Mouse (Mus musculus): ENCODE results near the gene Gm13304. TPM values are rescaled to one million over a fixed set of nuclear protein-coding genes. Genes with fewer than 3 reads are reported as not detected.

Gene Gm13304
- 0.19 TPM in 1 of 2 replicates, not detected in the other for polyA plus RNA-seq (2012; rRNA removed)

GRCm38 (mm10) chr4:42114517-42114916, at the start of gene Gm13304:
Gene Gm13304, plus strand, starts transcription at chr4:42114817.

DNA sequence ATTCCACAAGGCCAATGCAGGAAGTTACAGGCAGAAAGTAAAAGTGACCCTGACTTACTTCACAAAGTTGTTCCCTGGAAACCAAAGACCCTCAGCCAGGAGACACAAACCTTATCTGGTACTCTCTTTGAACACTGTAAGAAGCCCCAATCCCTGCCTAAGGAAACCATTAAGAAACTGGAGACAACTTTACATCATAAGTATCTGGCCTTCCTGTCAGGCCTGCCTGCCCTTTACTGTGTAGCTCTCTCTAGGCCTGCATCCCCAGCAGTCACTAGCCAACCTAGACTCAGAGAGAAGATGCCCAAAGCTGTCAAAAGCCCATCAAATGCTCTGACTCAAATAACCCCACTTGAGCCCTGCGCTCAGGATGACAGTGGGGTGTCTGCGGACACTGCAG, 23.7 kb upstream of the Gm13304 start, which contains the start of gene Gm3893:
Gm3893 (plus strand) TSS at position 301 of the 400 bp plus-strand sequence.

DNA sequence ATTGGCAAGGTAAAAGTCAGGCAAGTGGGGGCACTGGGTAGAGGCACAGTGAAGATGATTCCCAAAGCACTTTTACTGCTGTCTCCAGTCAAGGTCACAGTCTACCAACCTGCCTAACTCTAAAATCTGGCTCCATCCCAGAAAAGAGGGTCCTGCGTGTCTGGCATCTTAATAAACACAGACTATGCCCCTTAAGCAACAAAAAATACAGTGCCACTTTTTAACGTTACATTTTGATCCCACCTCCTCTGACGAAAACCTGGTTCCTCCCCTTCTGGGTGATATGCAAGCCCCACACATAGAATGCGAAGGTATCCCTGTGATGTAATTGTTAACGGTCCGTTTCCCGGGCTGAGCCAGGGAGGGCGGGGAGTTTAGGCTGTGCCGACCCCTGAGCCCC, 38.5 kb downstream of the Gm13304 start, which contains the start of gene Gm13306:
Gm13306 (plus strand) TSS at position 301 of the 400 bp plus-strand sequence.

Other genes starting within 250 kb of the Gm13304 start
- gene Gm21541, start 211.2 kb upstream of the Gm13304 start, polyA plus RNA-seq (2012; rRNA removed) = not detected in 2 replicates
- 2.2 and 4.5 TPM in 2 replicates for gene Gm20878, start 173.2 kb upstream of the Gm13304 start, polyA plus RNA-seq (2012; rRNA removed)
- gene Fam205a4, start 148.8 kb upstream of the Gm13304 start, polyA plus RNA-seq (2012; rRNA removed) = 0.34 TPM in 1 of 2 replicates, not detected in the other
- gene Gm21093, start 80.1 kb upstream of the Gm13304 start, polyA plus RNA-seq (2012; rRNA removed) = 0.04 and 0.07 TPM in 2 replicates
- not detected in 2 replicates for gene Gm3893, start 23.6 kb upstream of the Gm13304 start, polyA plus RNA-seq (2012; rRNA removed)
- gene Gm13306, start 38.6 kb downstream of the Gm13304 start, polyA plus RNA-seq (2012; rRNA removed) = not detected in 2 replicates
- gene Gm13305, start 53.8 kb downstream of the Gm13304 start, polyA plus RNA-seq (2012; rRNA removed) = 0.24 and 0.52 TPM in 2 replicates
- gene Gm10600, start 125.8 kb downstream of the Gm13304 start, polyA plus RNA-seq (2012; rRNA removed) = not detected in 2 replicates
- gene Ccl21b, start 140.9 kb downstream of the Gm13304 start, polyA plus RNA-seq (2012; rRNA removed) = not detected in 2 replicates
- gene Gm21953, start 179.4 kb downstream of the Gm13304 start, polyA plus RNA-seq (2012; rRNA removed) = not detected in 2 replicates
- 0.08 TPM in 1 of 2 replicates, not detected in the other for gene Fam205a3, start 203.5 kb downstream of the Gm13304 start, polyA plus RNA-seq (2012; rRNA removed)

All from central nervous system, embryonic 11.5 days (tissue).